Mouse (Mus musculus) CH12.LX (cell line): Measurements from ENCODE around the gene Afdn. TPM values are rescaled to one million over a fixed set of nuclear protein-coding genes. Genes with fewer than 3 reads are reported as not detected.

Source experiments
- DNase-seq: peaks from one replicate; pipeline ENCODE4 v3.0.0-alpha.2; 2013; ENCODE audit errors: extremely low read depth
- H3K27ac ChIP-seq: 2 replicates; pipeline ENCODE4 v1.5.1; 2012; ENCODE audit warnings: low read depth, mild to moderate bottlenecking, control low read depth, moderate library complexity; ENCODE audit not compliant: insufficient read depth
- H3K27me3 ChIP-seq: replicated peaks from 2 replicates; pipeline ENCODE3; 2012; ENCODE audit warnings: inconsistent platforms
- H3K36me3 ChIP-seq, 2 experiments: replicated peaks in 1 of 2; 2 replicates each; pipeline versions ENCODE3 to v1.6.1; 2012; ENCODE audit warnings: inconsistent platforms in 1 of 2, low read length in 1 of 2, mild to moderate bottlenecking in 1 of 2, mixed read lengths in 1 of 2, moderate library complexity in 1 of 2; ENCODE audit not compliant: control insufficient read depth in 1 of 2, insufficient read depth in 1 of 2
- H3K4me1 ChIP-seq, 2 experiments: 2 replicates each; pipeline ENCODE4 v1.6.1; 2012; ENCODE audit warnings: inconsistent platforms in 1 of 2, moderate library complexity in 1 of 2; ENCODE audit not compliant: insufficient read depth in 2 of 2, control insufficient read depth in 1 of 2
- H3K4me2 ChIP-seq: 2 replicates; pipeline ENCODE4 v1.6.1; 2012; ENCODE audit warnings: low read depth, mild to moderate bottlenecking, control low read depth; ENCODE audit not compliant: poor library complexity, insufficient read depth, severe bottlenecking
- H3K4me3 ChIP-seq, 3 experiments: fragments of 150-350 bp in 1 of 3; sonication (generic) in 1 of 3; replicated peaks in 1 of 3; 2 replicates each; pipeline versions ENCODE3 to v1.5.1; 2011 to 2012; ENCODE audit warnings: low read depth in 2 of 3, low read length in 2 of 3, mild to moderate bottlenecking in 2 of 3, moderate library complexity in 2 of 3, control low read depth in 1 of 3, improper control_type of control experiment in 1 of 3, inconsistent platforms in 1 of 3, mixed read lengths in 1 of 3; ENCODE audit not compliant: poor library complexity in 1 of 3
- H3K79me2 ChIP-seq: replicated peaks from 2 replicates; pipeline ENCODE4 v1.6.1; 2012; ENCODE audit warnings: mild to moderate bottlenecking, moderate library complexity; ENCODE audit not compliant: control insufficient read depth, poor library complexity, insufficient read depth, severe bottlenecking; ENCODE audit errors: extremely low read depth
- H3K9ac ChIP-seq: 2 replicates; pipeline ENCODE4 v1.6.1; 2012; ENCODE audit warnings: low read depth, mild to moderate bottlenecking, control low read depth, moderate library complexity; ENCODE audit not compliant: insufficient read depth
- H3K9me3 ChIP-seq: replicated peaks from 2 replicates; pipeline ENCODE3; 2012; ENCODE audit warnings: low read length, inconsistent platforms, mixed read lengths
- CHD1 ChIP-seq: IDR thresholded peaks from 2 replicates; pipeline ENCODE4 v1.6.1; 2012; ENCODE audit warnings: low read depth, low read length, improper control_type of control experiment, inconsistent platforms
- CHD2 ChIP-seq: IDR thresholded peaks from 2 replicates; pipeline ENCODE4 v1.6.1; 2011; ENCODE audit warnings: low read length, improper control_type of control experiment
- CTCF ChIP-seq, 2 experiments: IDR thresholded peaks in 1 of 2; conservative IDR thresholded peaks in 1 of 2; 2 replicates each; pipeline ENCODE4 v1.5.1; 2011 to 2012; ENCODE audit warnings: low read depth in 2 of 2, low read length in 2 of 2, improper control_type of control experiment in 1 of 2, inconsistent platforms in 1 of 2, mild to moderate bottlenecking in 1 of 2, moderate library complexity in 1 of 2
- E2F4 ChIP-seq: IDR thresholded peaks from 2 replicates; pipeline ENCODE4 v1.6.1; 2011; ENCODE audit warnings: low read depth, low read length, improper control_type of control experiment; ENCODE audit not compliant: insufficient replicate concordance
- ELF1 ChIP-seq: IDR thresholded peaks from 2 replicates; pipeline ENCODE4 v1.6.1; 2014; ENCODE audit warnings: low read depth, mild to moderate bottlenecking, inconsistent platforms, low read length, improper control_type of control experiment
- ETS1 ChIP-seq: conservative IDR thresholded peaks from 2 replicates; pipeline ENCODE4 v1.6.1; 2012; ENCODE audit warnings: low read depth, mild to moderate bottlenecking, inconsistent platforms, low read length, improper control_type of control experiment, moderate library complexity
- HCFC1 ChIP-seq: IDR thresholded peaks from 2 replicates; pipeline ENCODE4 v1.6.1; 2012; ENCODE audit warnings: low read depth, mild to moderate bottlenecking, inconsistent platforms, low read length, improper control_type of control experiment
- KAT2A ChIP-seq: IDR thresholded peaks from 2 replicates; pipeline ENCODE4 v1.6.1; 2012; ENCODE audit warnings: low read length, improper control_type of control experiment, inconsistent platforms; ENCODE audit not compliant: insufficient replicate concordance
- MAFK ChIP-seq: IDR thresholded peaks from 2 replicates; pipeline ENCODE4 v1.6.1; 2011; ENCODE audit warnings: low read length, improper control_type of control experiment; ENCODE audit not compliant: insufficient replicate concordance
- MAX ChIP-seq: IDR thresholded peaks from 2 replicates; pipeline ENCODE4 v1.6.1; 2011; ENCODE audit warnings: low read length, improper control_type of control experiment
- MAZ ChIP-seq: IDR thresholded peaks from 2 replicates; pipeline ENCODE4 v1.6.1; 2012; ENCODE audit warnings: low read depth, mild to moderate bottlenecking, inconsistent platforms, low read length, improper control_type of control experiment, moderate library complexity
- MXI1 ChIP-seq: IDR thresholded peaks from 2 replicates; pipeline ENCODE4 v1.6.1; 2011; ENCODE audit warnings: mild to moderate bottlenecking, low read depth, low read length, improper control_type of control experiment
- PAX5 ChIP-seq: IDR thresholded peaks from 2 replicates; pipeline ENCODE4 v1.6.1; 2012; ENCODE audit warnings: low read length, inconsistent platforms, mixed read lengths
- RAD21 ChIP-seq: IDR thresholded peaks from 2 replicates; pipeline ENCODE4 v1.6.1; 2011; ENCODE audit warnings: low read depth, mild to moderate bottlenecking, low read length, improper control_type of control experiment, moderate library complexity
- RCOR1 ChIP-seq: conservative IDR thresholded peaks from 2 replicates; pipeline ENCODE4 v1.6.1; 2012; ENCODE audit warnings: low read depth, mild to moderate bottlenecking, inconsistent platforms, low read length, improper control_type of control experiment
- SIN3A ChIP-seq: IDR thresholded peaks from 2 replicates; pipeline ENCODE4 v1.6.1; 2012; ENCODE audit warnings: low read length, improper control_type of control experiment, inconsistent platforms
- SMC3 ChIP-seq: IDR thresholded peaks from 2 replicates; pipeline ENCODE4 v1.6.1; 2011; ENCODE audit warnings: low read depth, low read length, improper control_type of control experiment
- TBP ChIP-seq: conservative IDR thresholded peaks from 2 replicates; pipeline ENCODE4 v1.6.1; 2011; ENCODE audit warnings: low read depth, low read length, improper control_type of control experiment
- TCF12 ChIP-seq: IDR thresholded peaks from 2 replicates; pipeline ENCODE4 v1.6.1; 2014; ENCODE audit warnings: low read depth, mild to moderate bottlenecking, inconsistent platforms, low read length, improper control_type of control experiment
- USF1 ChIP-seq: IDR thresholded peaks from 2 replicates; pipeline ENCODE4 v1.6.1; 2014; ENCODE audit warnings: low read depth, mild to moderate bottlenecking, inconsistent platforms, low read length, improper control_type of control experiment
- dilution Hi-C: fragments of 300-500 bp; cut with MboI; formaldehyde crosslinking; loops from 2 replicates; pipeline ENCODE4 v1.14.3; 2020; ENCODE audit warnings: low sequenced_read_pairs; ENCODE audit not compliant: extremely low pct_unique_long_range_greater_than_20kb, extremely low pct_ligation_motif_present
- in situ Hi-C: fragments of 300-500 bp; cut with MboI; formaldehyde crosslinking; loops from 3 replicates; pipeline ENCODE4 v1.14.3; 2019; ENCODE audit warnings: low sequenced_read_pairs, low pct_ligation_motif_present, low pct_unique_long_range_greater_than_20kb, mixed read lengths
- polyA plus RNA-seq: library from polyadenylated mRNA; unstranded; fragments of >175 nt; gene quantifications from 2 replicates; pipeline ENCODE4 v1.2.1, GENCODE M21; 2012; ENCODE audit warnings: low read depth; ENCODE audit not compliant: insufficient read length
- total RNA-seq, 2 experiments: library from RNA; depleted of rRNA; stranded (reverse); fragments of 300-350 nt in 1 of 2; fragments of >200 nt in 1 of 2; gene quantifications; 2 replicates each; pipeline ENCODE4 v1.2.3; 2012 to 2014

The Afdn gene
- total and polyA plus RNA-seq, 3 experiments, result 11.5 to 18.3 (median 18.0) TPM

DNA sequence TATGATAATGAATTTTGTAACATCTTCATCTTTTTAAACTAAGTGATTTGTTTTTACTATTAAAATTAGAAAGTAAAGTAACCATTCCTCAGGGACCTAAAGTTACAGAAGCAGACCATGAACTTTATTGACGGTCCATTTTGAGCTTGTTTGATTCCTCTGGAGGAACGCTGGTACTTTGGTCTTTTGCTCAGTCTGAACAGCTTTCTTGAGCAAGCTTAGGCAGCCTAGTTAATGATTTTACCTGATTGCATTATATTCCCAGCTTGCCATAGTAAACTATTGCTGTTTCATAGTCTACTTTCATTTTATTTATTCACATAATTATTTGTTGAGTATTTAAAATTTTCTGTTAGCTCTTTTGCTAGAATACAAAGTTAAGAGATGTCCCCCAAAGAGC lies 60.3 kb downstream of the Afdn start:
- in situ Hi-C loops, result no loop called here
- Histone ChIP-seq H3K36me3 (peaks cover 0 to 5% of the 10 kb centered on the region in 2 experiments), H3K4me2 (no peak overlapping the region), H3K9me3 (no peaks in the 10 kb centered on the region), H3K9ac (no peak overlapping the region), H3K79me2 (no peaks in the 10 kb centered on the region), H3K4me3 (no peak overlapping the region), H3K27me3 (no peaks in the 10 kb centered on the region), H3K4me1 (no peaks in the 10 kb centered on the region), H3K27ac (no peak overlapping the region)
- TF ChIP-seq USF1 (no peak), E2F4 (no peak), PAX5 (no peak), TBP (no peak), RCOR1 (no peak), RAD21 (no peak), CHD2 (no peak), HCFC1 (no peak), MXI1 (no peak)
- DNase-seq, result no peak
- dilution Hi-C loops, result no loop called here

DNA sequence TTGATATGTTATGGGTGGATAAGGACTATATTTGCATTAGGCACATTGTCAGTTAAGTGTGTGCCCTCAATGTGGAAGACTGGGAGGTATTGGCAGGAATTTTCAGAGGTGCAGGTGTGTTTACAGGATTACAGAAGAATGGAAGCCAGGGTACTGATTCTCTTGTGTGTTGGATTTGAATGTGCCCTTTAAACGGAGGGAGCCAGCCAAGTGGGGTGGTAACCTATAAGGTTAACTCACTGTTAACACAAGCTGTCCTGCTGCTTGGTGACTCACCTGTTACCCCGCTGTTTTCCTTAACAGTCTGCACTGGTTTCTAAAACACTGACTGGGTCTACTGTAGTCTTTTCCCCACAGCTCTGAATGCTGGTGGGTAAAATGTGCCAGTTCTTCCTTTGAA lies 65.1 kb downstream of the Afdn start:
- Histone ChIP-seq H3K4me1 (no peaks in the 10 kb centered on the region), H3K79me2 (no peaks in the 10 kb centered on the region), H3K27me3 (no peaks in the 10 kb centered on the region), H3K27ac (no peak overlapping the region), H3K9me3 (no peaks in the 10 kb centered on the region), H3K9ac (no peak overlapping the region), H3K4me3 (no peak overlapping the region), H3K36me3 (peaks cover 0 to 10% of the 10 kb centered on the region in 2 experiments), H3K4me2 (no peak overlapping the region)
- in situ Hi-C loops, result no loop called here
- no peak for TF ChIP-seq SMC3
- TF ChIP-seq MAZ, result no peak
- DNase-seq, result no peak
- dilution Hi-C loops, result no loop called here

GRCm38 (mm10) chr17:13830234-13830633 lies 69.9 kb downstream of the Afdn start:
- in situ Hi-C loops, result loop anchor here (10.0 kb wide), 1 partner anchor 355 kb away; no protein-coding TSS in a partner anchor
- H3K27ac ChIP-seq, result no peak overlapping the region
- H3K4me3 ChIP-seq, result no peak overlapping the region
- no peaks in the 10 kb centered on the region for H3K27me3 ChIP-seq
- dilution Hi-C loops, result no loop called here
- no peak overlapping the region for H3K4me2 ChIP-seq
- no peak for DNase-seq
- no peak overlapping the region for H3K9ac ChIP-seq
- TF ChIP-seq MAFK (no peak), MXI1 (no peak), SIN3A (no peak), ELF1 (no peak), KAT2A (no peak), CHD1 (no peak), TCF12 (no peak), MAX (no peak), CTCF (conservative IDR thresholded peaks at IDR 0.05 in 1 of 2, IDR thresholded peaks at IDR 0.05 in 1 of 2; ENCODE audit: low read depth in 2 of 2, low read length in 2 of 2) (no peak), ETS1 (no peak)
- peaks cover 0 to 20% of the 10 kb centered on the region in 2 experiments for H3K36me3 ChIP-seq
- no peaks in the 10 kb centered on the region for H3K79me2 ChIP-seq
- no peaks in the 10 kb centered on the region for H3K4me1 ChIP-seq
- H3K9me3 ChIP-seq, result no peaks in the 10 kb centered on the region
